Mouse (Mus musculus) skeletal muscle tissue, postnatal 0 days (tissue): Measurements from ENCODE around the gene Anapc15. TPM values are rescaled to one million over a fixed set of nuclear protein-coding genes. Genes with fewer than 3 reads are reported as not detected.

Experiments
- microRNA-seq, 2 experiments: library from miRNA; unstranded; fragments of <30 nt; microRNA quantifications; one replicate each; pipeline ENCODE4; 2016
- polyA plus RNA-seq: library from polyadenylated mRNA; unstranded; fragments of >200 nt; fragmentation: Nextera tagmentation; extraction: Ambion mirVana; gene quantifications from 2 replicates; pipeline ENCODE4 v1.2.1, GENCODE M21; 2015

Gene Anapc15
- polyA plus RNA-seq, result 27.1 and 30.5 TPM in 2 replicates

GRCm38 (mm10) chr7:101863415-101863814 is at the start of gene Anapc15:
Gene Anapc15, plus strand, starts transcription at chr7:101863715.

GRCm38 (mm10) chr7:101817861-101818401 is 45.6 kb upstream of the Anapc15 start, which contains the start of gene Phox2a:
Gene Phox2a, plus strand, starts transcription at chr7:101818313.

GRCm38 (mm10) chr7:101837606-101838471 is 25.7 kb upstream of the Anapc15 start, which contains the start of gene Inppl1:
Gene Inppl1, minus strand, starts transcription at chr7:101838229.

GRCm38 (mm10) chr7:101857094-101857493 is 6.4 kb upstream of the Anapc15 start, which contains the start of gene Folr2:
Gene Folr2, minus strand, starts transcription at chr7:101857194.

GRCm38 (mm10) chr7:101870629-101871028 is 7.1 kb downstream of the Anapc15 start, which contains the start of gene Folr1:
Gene Folr1, minus strand, starts transcription at chr7:101870788.

GRCm38 (mm10) chr7:101905561-101906286 is 42.2 kb downstream of the Anapc15 start, which contains the start of gene Lamtor1:
Gene Lamtor1, plus strand, starts transcription at chr7:101905904.

GRCm38 (mm10) chr7:101906287-101906681 is 42.8 kb downstream of the Anapc15 start, which contains the start of gene Tomt:
Gene Tomt, minus strand, starts transcription at chr7:101906359.

GRCm38 (mm10) chr7:101933751-101934240 is 70.3 kb downstream of the Anapc15 start, which contains the start of the genes Lrrc51 and Numa1:
Gene Lrrc51, minus strand, starts transcription at chr7:101933895.
Gene Numa1, plus strand, starts transcription at chr7:101934111.

Small RNA genes lying within 50 kb of the gene (microRNA-seq; reads per million reads assigned to microRNA genes)
- gene Gm22655, result 0 reads per million in 2 experiments

Other genes starting within 250 kb of the Anapc15 start
- gene Clpb, start 200.1 kb upstream of the Anapc15 start, polyA plus RNA-seq, result 27.0 and 29.8 TPM in 2 replicates
- gene Phox2a, start 45.4 kb upstream of the Anapc15 start, polyA plus RNA-seq, result 0.28 and 0.32 TPM in 2 replicates
- gene Inppl1, start 25.5 kb upstream of the Anapc15 start, polyA plus RNA-seq, result 45.7 TPM in 2 replicates
- gene Folr2, start 6.5 kb upstream of the Anapc15 start, polyA plus RNA-seq, result 9.6 and 15.0 TPM in 2 replicates
- 1.1 and 1.7 TPM in 2 replicates for gene Folr1, start 7.1 kb downstream of the Anapc15 start, polyA plus RNA-seq
- gene Lamtor1, start 42.2 kb downstream of the Anapc15 start, polyA plus RNA-seq, result 111 and 138 TPM in 2 replicates
- not detected in 2 replicates for gene Tomt, start 42.6 kb downstream of the Anapc15 start, polyA plus RNA-seq
- gene Lrrc51, start 70.2 kb downstream of the Anapc15 start, polyA plus RNA-seq, result 6.2 and 8.0 TPM in 2 replicates
- 22.6 and 29.4 TPM in 2 replicates for gene Numa1, start 70.4 kb downstream of the Anapc15 start, polyA plus RNA-seq
- 2.0 and 2.3 TPM in 2 replicates for gene Il18bp, start 155.0 kb downstream of the Anapc15 start, polyA plus RNA-seq
- gene Rnf121, start 201.8 kb downstream of the Anapc15 start, polyA plus RNA-seq, result 15.8 and 16.1 TPM in 2 replicates
- gene Xndc1, start 201.8 kb downstream of the Anapc15 start, polyA plus RNA-seq, result 8.2 and 9.5 TPM in 2 replicates
- gene Xntrpc, start 202.0 kb downstream of the Anapc15 start, polyA plus RNA-seq, result 0.27 and 0.49 TPM in 2 replicates
- gene Trpc2, start 219.4 kb downstream of the Anapc15 start, polyA plus RNA-seq, result 0.05 TPM in 1 of 2 replicates, not detected in the other
- gene Art1, start 238.0 kb downstream of the Anapc15 start, polyA plus RNA-seq, result 388 and 438 TPM in 2 replicates
- 21.8 and 25.9 TPM in 2 replicates for gene Art5, start 245.8 kb downstream of the Anapc15 start, polyA plus RNA-seq